Mouse (Mus musculus): ENCODE data around the gene Atp8a1. TPM values are rescaled to one million over a fixed set of nuclear protein-coding genes. Genes with fewer than 3 reads are reported as not detected.
A peak's percentile ranks its signal among the peaks of the same experiment; 100 is the strongest.

The Atp8a1 gene
- total RNA-seq, 2 experiments from 2014 or later, result 16.6 to 36.1 TPM

DNA sequence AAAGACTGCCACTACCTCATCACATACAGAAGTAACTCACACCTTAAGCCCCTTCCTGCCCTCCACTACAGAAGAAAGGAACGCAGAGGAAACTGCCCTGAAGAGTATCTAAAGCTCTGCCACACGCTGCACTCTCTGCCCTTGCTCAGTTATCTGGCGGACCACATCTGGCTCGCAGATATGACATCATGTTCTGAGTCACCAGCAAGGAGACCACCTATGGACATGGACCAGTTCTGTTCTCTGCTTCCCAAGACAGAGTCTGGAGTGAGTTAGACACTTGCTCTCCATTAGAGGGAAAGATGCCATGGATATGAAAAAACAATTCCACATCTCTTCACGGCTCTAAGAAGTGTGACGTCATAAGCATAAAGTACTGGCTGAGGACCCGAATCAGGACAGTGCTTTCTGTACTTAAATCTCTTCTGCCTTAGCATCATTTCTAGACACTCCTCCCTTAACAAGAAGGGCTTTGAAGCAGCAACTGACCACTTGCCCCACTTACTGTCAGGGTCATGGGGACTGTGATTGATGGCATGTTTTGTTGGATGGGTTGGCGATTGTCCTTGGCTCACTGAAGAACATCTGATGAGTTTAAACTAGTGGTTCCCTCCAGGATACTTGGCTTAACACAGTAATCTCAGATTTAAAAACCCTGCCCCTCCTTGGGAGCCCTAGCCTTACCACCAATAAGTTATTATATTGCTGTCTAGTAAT lies 206.5 kb downstream of the Atp8a1 start:
- no peak for DNase-seq (ENCODE audit: low spot score in 2 of 2)

DNA sequence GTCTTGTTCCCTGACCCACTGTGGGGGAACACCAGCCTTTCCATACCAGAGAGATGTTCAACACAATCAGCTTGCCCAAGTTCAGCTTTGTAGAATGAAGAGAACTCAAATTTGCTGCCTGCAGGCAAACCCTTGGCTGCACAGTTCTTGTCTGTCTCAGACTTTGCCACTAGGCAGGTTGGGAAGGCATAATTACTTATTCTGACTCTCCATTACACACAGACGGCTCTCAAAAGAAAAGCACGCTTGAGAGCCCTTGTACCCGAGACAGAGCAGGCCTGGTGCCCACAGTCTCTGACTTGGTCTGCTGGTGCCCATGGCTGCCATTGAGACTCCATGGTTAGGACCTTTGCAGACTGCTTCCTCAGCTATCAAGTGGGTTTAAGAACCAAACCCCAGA lies 212.9 kb downstream of the Atp8a1 start:
- DNase-seq (ENCODE audit: low spot score in 2 of 2), result no peak

DNA sequence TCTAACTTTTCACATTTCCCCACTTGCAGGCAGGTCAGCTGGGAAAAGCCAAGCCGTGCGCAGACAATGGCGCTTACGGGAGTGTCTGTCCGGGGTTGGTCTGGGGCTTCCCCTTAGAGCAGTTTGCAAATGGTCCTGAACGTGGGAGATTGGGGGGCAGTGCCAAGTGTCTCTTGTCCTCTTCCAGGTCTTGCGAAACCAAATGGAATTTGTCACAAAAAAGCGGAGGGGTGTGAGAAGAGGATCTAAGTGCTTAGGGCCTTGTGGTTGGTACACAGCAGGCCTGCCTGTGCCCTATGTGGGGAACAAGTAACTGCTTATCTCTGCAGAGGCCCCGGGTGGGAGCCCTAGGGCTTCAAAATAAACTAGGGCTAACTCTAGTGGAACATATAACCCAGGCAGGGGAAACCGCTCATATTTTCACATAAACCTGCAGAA lies 213.4 kb downstream of the Atp8a1 start:
- DNase-seq (ENCODE audit: low spot score in 2 of 2), result no peak

DNA sequence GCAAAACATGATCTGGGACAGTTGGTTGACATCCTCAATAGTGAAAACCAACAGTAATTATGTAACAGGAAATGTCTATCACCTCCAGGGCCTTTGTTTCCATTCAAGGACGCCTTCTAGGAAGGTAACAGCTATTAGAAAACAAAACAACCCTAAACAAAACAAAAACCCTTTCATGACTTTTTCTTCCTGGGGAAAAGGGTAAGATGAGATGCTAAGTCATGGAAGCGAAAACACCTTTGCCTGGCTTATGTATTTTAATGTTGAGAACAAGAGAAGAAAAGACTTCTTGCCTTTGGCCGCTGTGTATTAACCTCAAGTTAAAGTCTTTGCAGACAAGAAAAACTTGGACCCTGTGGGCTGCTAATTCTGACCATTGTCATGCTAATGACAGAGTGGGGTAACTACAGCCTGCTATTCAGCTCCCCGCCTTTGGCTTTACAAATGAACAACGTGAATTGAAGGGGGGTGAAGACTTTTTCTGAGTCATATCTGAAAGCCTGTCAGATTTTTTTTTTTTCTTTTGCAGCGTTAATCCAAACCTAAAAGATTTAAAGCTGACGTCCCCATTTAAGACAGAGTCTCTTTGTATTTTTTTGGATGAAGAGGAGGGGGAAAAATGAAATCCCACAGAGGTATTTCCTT lies 214.0 kb downstream of the Atp8a1 start:
- DNase-seq (ENCODE audit: low spot score in 2 of 2), result no peak

DNA sequence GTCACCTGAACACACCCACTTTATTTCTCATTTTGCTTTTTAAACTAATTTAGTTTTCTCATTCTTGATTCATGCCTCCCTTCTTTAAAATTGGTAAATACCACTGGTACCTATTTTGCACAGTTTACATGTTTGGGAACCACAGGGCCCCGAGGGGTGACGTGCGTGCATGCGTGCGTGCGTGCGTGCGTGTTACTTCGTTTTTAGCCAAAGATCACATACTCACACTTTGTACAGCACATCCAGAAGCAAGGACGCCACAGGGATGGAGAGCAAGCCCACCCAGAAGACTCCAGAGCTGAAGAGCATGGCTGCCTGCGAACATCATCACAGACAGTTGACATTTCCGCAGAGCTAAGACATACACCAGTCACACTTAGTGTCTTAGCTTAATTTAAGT lies 216.0 kb downstream of the Atp8a1 start:
- DNase-seq (ENCODE audit: low spot score in 2 of 2), result no peak

DNA sequence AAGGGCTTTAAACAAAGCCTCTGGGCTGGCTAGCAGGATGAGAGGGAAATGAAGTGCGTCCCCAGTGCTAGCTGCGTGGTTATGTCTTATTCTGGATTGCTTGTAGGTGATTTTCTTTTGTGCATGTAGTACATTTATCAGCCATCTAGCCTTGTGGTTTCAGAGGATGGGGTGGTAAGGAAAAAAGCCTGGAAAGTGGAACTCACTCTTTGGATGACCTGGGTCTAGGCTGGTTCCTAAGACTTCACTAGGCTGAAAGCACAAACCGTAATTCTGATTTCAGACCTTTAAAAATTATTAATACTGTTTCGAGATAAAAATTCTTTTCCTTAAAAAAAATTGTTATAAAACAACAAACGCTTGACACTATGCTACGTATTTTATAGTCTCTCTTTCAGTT lies 217.4 kb downstream of the Atp8a1 start:
- DNase-seq (ENCODE audit: low spot score in 2 of 2), result no peak

DNA sequence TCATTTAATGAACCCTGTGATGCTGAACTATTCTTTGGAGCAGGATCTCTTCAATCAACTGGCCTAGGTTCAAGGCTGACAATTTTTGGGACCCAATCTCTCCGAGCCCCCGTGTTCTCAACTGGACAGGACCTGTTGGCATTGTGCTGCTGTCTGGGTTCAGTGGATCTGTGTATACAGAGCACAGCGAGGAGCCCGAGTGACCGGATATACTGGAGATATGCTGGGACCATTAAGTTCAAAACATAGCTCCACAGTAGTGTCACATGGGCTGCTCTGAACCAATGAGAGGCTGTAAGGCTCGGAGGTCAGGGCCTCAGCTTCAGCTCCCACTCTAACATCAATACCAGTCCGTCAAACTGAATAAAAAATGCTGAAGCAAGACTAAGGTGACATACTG lies 217.8 kb downstream of the Atp8a1 start:
- DNase-seq (ENCODE audit: low spot score in 2 of 2), result no peak

DNA sequence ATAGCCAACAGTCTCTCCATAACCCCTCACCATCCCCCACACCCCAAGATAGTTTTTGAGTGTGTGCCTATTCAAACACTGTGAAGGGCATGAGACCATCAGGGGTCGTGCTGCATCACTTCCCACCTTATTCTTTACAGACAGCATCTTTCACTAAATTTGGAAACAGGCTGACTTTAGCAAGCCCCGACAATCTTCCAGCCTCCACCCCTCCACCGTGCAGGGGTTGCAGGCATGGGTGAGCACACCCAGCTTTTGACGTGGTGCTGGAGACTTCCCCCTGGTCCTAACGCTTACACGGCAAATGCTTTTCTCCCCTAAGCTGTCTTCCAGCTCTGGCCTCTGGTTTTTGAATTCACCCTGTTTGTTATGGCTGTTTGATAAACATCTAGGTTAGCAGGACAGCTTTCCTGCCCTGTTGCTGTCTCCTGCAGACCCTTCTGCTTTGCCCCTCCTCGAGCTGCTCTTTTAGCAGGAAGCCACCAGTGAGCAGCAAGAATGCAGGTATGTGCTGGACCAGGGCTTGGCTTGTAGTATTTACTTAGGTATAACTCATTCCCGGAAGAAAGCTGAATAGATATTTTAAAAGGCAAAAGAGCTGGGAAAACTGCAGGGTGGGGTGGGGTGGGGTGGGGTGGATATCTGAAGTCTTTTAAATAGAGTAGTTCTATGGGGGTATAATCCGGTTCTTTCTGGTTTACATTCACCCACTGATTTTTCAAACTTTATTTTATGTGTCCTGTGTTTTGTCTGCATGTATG lies 218.9 kb downstream of the Atp8a1 start:
- no peak for DNase-seq (ENCODE audit: low spot score in 2 of 2)

DNA sequence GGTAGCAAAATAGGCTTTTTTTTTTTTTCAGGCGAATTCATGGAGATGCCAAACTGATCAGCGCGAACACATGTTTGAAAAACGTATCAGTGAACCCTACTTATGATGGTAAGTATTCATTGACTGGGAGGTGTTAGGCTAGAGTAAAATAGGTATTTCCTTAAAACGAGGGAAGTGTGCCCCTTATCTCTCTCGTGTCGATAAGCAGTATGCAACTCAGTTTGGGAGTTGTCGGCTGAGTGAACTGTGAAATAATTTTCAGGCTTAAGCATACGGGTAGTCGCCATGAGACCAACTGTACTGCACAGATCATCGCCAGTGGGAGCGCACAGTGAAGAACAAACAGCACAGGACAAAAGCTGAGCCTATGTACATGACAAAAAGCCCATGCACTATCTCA lies 226.0 kb downstream of the Atp8a1 start:
- DNase-seq (ENCODE audit: low spot score in 2 of 2), result no peak

DNA sequence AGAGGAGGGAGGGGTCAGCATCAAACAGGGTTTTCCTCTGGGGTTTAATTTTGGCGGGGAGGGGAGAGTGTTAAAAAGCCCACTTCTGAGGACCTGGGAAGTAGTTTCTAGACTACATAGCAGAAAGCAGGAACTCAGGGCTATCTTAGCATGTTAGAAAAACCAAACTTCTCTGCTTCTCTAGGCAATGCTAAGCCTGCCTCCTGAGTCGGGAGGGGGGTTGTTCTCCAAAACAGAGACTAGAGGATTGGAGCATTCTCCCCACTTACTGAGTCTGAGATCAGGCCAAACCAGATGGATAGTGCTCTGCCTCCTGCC lies 237.8 kb downstream of the Atp8a1 start:
- DNase-seq (ENCODE audit: low spot score in 2 of 2), result no peak

DNA sequence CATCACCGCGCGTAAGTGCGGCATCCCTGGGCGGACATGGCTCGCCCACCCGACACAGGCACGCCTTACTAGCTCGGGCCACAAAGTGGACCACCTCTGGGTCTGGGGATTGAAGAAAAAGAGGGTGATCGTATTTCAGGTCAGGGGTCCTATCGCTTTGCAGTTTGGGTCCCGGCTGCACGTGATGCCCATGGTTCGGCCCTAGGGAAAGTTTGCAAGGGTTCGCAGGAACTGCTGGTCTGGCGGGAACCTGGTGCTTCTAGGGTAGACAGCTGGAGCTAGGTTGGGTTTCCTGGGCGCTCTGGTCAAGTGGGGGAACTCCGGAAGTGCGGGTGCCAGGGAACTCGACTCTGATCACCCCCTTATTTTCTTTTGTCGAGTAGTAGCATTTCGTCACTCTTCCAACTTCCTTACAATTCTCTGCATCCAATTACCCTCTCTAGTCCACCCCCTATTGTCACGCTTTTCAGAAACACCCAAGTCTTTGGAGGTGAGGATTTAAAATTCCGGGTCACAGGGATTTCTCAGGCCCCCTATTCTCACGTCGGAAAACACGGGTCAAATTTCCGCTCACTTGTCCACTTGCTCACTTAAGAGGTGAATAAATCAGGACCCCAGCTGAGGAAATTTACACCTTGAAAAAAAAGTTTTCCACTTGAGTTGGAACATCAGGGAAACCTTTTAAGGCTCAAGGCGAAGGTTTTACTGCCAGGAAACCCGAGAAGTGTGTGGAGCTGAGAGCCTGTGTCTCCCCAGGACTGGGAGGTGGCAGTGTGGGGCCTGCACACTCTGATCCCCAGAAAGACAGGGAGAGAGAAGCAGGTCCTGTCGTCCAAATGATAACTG lies 238.3 kb downstream of the Atp8a1 start:
- DNase-seq (ENCODE audit: low spot score in 2 of 2), result no peak

DNA sequence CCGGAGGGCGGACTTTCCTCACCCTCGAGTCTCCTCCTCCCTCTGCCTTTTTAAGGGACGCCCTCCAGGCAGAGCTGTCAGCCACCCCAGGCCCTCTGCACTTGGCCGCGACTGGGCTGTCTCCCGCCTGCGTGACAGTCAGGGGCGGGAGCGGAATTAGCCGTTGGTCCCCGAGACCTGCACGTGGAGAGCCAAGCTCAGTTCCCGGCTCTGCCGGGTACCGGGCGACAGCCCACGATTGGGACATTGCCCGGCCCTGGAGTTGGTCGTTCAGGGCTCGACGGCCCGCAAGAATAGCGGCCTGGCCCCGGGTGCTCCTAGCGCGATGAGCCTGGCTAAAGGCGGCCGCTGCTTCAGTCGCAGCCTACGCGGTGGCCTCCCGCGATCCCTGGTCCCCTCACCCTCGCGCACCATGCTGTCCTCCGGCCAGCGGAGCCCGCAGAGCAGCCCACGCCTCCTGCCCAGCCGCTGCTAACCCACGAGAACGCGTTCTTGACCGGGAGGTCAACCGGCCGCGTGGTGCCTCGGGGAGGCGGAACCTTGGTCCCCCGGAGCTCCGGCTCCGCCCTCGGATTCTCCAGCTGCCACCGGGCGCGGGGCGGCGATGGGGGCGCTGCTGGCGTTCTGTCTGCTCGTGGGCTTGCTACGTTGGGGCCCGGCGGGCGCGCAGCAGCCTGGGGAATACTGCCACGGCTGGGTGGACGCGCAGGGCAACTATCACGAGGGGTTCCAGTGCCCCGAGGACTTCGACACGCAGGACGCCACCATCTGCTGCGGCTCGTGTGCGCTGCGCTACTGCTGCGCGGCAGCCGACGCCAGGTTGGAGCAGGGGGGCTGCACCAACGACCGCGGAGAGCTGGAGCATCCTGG lies 239.2 kb downstream of the Atp8a1 start, which contains the start of gene Shisa3:
Gene Shisa3, plus strand, starts transcription at position 79 of the 870 bp plus-strand sequence.
- DNase-seq (ENCODE audit: low spot score in 2 of 2), result peak; percentile 29 to 37

DNA sequence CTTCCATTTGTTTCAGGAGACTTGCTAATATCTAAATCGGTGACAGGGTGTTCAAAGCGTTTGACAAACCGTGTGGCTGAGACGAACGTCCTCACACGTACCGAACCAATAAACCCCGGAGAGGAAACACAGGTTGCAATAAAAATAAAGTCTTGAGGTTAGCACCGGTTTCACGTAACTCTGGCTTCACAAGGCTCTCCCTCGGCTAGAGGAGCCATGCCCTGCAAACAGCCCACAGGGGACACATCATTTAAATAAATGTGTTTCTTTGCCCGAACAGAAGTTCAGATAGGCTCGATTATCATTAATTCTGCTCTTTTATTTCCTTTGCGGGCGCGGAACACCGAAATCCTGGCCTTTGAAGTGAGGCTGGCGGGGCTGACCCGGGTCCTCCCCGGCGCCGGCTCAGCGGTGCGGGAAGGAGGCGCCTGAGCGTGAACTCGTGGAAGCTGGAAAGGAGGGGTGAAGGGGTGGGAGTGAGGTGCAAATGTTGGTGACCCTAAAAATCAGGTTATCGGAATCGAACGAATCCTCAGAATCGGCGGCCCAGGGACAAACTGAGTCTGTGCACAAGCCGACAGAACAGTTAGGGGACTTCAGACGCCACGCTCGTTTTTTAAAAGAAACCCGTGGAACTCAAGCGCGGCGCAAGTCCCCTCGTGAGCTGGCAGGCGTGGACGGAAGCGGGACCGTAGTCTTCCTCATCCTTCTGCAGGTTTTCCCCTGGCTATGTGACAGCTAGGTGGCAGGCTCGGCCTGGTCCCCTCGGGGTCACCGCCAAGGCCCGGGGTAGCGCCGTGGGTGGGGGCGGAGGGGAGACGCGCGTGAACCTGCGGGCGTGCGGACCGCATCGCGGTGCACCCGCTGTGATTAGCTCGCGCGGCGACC lies 240.1 kb downstream of the Atp8a1 start:
- DNase-seq (ENCODE audit: low spot score in 2 of 2), result peak; percentile 24 to 26

DNA sequence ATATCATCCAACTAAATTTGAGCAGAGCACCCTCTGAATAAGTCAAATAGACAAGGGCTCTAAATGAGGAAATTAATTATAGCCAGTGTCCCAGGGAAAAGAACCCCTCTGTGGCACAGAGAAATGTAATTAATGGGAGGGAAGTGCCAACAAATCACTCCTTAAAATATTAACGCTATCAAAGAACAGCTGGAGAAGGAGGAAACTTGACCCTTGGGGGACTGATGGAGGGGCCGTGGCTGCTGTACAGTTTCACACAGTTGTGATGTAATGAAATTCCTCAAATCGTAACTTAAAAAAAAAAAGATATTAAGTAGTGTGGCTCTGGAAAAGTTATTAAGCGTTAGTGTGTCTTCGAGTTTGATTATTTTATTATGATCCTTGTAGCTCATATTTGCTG lies 241.3 kb downstream of the Atp8a1 start:
- DNase-seq (ENCODE audit: low spot score in 2 of 2), result no peak

DNA sequence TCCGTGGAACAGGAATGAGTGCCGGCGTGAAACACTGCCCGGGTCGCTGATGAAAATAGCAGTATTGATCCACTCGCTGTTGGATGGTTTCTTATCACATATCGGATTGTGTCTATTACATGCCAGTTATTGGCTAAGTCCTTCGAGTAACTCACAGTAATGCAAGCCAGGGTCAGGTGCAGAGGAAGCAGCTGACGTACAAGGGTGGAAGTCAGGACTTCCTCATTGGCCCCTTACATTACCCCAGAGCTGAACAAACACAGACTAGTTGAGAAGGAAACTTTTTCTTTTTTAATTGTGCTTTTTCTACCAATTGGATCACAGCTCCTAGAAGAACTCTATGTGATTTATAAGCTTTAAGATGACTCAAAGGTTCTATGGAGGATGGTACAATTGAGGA lies 247.3 kb downstream of the Atp8a1 start:
- no peak for DNase-seq (ENCODE audit: low spot score in 2 of 2)

DNA sequence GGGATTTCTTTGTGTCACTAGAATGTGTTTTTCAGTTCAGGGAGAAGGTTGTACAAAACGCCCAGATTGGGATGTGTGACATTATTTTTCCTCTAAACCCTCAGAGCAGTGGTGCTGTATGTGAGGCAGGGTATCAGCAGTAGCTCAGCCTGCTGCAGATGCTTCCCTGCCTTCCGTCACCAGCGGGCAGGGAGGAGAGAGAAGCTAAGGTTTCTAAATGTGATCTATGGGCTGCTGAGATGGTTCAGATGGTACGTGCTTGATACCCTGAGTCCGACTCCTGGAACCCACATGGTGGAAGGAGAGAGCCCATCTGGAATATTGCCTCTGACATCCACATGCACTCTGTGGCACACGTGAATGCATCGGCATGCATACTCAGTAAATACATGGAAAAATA lies 251.6 kb downstream of the Atp8a1 start:
- DNase-seq (ENCODE audit: low spot score in 2 of 2), result no peak

DNA sequence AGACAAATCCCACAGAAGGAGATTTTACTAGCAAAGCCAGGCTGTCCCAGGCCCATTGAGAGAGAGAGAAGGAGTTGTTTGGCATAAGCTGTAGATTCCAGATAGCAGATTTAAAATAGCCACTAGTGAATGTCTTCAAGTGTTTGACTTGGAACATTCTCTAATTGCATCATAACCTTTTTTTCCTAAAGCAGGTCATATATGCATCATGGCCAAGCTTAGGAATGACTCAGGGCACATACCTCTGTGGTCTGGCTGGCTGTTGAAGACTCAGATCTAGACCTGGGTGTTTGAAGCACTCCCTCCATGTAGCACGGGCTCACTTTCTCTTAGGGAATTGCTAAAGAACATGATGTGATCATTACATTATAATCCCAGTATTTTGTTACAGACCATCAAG lies 252.2 kb downstream of the Atp8a1 start:
- DNase-seq (ENCODE audit: low spot score in 2 of 2), result no peak

DNA sequence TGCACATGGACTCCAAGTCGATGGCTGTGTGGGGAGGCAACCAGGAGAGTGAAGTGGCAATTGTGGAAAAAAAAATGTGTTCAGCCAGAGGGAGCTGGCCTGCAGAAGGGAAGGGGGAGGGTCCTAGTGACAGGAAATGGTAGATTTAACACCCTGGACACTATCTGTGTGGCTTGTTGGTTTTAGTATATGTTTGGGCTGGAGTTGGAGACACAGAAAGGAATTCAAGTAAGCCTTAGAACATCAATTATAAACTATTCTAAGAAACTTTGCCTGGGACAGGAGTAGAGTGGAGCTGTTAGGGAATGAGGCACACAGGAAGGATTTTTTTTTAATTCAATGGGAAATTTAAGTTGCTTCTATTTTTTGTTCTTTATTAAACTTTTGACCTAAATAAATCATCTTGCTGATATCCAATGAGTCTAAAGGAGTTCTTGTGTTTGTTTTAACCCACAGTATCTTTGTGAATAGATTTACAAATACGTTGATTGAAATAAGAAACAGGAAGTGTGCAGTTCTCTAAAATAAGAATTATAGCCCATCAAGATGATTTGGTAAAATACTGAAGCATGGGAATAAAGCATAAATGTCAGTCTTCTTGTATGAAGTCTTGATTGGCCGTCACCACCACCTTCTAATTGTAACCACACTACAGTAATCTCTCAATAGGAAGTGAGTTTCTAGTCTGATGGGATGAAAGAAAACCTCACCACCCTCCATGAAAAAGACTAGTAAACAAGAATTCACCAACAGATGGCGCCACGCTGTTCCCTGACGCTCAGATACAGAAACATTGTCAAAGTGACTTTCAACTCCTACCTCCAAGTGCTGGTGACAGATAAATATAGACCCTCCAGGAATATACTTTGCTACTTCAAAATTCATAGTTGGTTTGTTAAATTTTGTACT lies 267.3 kb downstream of the Atp8a1 start:
- DNase-seq (ENCODE audit: low spot score in 2 of 2), result no peak

All from adrenal gland, adult 18-20 months (tissue).